Mouse (Mus musculus): ENCODE measurements around the gene Catsperz.
"Not testable (repeated sequence)": the region's sequence is repeated elsewhere in the genome, so short reads cannot be mapped to it uniquely, and the experiment has no call there.

Catsperz gene

DNA sequence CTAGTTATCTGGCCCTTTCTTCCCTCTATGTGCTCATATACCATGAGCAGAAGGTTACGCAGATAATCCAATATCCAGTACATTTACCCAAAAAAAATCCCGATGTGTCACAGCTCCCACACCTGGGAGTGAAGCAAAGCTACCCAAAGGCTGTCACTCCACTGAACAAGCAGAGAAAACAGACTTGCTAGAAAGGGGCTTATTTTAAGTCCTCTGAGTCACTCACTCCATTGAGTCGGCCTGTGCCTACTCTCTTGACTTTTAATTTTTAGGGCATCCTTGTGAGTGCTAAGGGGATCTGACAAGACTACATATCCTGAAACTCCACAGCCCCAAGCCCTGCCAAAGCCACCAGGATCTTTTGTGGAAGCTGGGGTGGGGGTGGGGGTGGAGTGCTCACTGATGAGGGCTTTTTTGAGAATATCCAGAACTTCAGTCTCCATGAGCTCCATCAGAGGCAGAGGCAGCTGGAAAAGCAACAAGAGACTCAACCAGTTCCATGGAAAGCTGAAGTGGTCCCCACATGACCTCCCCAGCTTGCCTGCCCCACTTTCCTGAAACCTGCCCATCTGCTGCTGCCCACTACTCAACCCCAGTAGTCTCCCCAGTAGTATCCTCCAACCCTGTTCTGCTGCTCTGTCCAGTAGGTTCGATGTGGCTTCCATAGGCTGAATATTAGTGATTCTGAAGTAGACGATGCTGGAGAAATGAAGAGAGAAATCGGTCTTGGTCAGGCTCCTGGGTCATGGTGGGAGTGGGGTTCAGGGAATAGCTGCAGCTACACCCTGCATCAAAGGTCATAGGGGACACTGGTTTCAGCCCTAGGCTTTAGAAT, 2.1 kb downstream of the Catsperz start:
- no peak for DNase-seq (ENCODE audit: low spot score)

DNA sequence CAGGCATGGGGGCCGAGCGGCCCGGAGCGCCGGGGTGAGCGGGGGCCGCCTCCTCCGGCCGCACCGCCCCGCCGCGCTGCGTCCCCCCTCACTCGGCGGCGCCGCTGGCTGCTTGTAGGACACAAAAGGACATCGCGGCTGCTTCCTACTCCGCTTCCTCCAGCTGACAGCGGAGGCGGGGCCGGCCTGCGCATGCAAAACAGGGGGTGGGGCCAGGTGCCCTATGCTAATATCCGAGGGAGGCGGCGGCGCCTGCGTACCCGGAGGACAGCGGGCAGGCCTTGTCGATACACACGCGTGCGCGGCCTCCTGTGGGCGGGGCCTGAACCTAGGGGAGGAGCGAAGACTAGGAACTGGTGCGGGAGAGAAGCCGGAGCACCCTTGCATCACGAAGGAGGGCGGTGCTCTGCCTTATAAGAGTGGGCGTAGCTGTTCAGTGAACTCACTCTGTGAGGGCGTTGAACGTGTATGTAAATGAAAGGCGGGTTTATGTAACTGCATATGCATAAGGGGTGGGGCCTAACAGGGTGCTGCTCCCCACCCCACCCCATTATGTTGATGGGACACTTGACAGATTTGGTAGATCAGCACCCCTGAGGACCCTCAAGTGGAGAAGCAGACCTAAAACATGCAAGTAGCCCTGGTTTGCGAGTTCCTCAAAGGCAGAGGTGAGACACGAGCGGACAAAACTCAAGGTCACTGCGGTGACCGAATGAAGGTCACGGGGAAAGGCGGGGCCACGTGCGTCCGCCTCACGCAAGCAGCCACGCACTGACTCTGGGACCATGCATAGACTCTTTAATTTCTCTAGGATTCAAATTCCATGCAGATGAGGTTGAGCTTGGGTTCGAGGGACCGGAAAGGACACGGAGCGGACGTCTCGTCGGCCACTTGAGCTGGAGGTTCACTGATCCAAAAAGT, 3.3 kb downstream of the Catsperz start, which contains the start of gene Esrra:
TSS of gene Esrra (minus strand) at position 167 of the 921 bp plus-strand sequence.
- peak; percentile 95 for DNase-seq (ENCODE audit: low spot score)

DNA sequence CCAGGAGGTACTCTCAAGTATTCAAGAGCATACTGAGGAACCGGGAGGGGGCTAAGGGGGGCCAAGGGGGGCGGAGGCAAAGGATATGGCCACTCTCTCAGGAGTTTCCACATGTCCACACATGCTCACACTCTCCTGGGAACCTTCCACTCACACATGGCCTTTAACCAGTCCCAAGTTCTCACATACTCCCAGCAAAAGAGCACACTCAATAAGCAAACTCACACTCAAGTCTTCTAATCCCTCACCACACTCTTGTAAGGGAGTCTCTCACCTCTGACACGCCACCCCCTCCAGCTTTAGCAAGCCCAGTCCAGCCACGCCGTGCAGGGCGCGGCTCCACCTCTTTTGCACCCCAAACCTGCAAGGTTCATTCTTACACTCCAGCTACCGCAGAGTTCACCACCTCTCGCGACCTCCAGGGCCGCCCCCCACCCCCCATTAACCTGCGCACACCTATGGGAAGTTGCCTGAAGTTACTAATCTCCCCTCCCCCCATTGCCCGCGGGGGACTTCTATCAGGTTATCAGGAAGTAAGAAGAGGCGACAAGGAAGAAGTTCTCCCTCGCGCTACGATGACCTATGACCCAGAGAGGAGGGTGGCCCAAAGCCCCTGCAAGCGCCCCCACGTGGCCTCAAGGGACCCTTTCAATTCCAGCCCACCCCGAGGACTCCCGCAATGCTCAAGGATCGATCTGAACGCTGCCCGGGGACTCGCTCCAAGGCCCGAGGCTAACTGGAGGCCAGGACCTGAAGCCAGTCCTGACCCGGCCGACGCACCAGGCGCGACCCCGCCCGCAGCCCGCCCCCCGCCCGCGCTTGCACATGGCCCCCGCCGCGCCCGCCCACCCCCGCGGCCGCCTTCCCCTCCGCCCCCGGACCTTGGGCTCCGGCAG, 4.2 kb downstream of the Catsperz start:
- no peak for DNase-seq (ENCODE audit: low spot score)

DNA sequence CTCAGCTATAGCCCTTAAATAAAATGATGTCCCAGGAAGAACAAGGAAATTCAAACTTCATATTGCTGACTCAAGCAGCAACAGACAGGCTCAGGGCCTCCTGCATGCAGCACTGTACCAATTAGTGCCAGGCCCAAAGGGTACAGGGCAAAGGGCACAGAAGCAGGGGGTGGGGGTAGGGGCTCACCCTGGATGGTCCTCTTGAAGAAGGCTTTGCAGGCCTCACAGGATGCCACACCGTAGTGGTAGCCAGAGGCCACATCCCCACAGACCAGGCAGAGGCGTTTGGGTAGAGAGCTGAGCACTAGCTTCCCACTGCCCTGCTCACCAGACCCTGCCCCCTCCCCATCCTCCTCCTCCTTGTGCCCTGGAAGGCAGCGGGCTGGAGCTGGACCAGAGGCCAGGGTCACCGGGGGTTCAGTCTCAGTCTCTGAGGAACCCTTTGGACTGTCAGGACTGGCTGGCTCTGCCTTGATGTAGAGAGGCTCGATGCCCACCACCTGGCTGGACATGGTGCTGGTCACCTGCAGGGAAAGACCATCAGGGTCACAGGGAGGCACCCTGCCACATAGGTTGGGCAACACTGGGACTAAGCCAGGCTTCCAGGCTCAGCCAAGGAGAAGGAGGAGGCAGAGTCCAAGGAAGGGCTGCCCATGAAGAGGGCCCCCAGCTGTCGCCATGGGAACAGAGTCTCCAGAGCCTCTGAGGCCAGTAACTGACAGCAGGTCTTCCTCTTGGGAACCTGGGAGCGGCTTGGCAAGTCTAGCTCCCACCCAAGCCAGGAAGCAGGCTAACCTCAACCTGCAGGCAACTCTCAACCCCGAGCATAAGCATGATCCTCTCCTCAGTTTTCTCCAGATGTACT, 5.1 kb downstream of the Catsperz start:
- DNase-seq (ENCODE audit: low spot score): no peak

DNA sequence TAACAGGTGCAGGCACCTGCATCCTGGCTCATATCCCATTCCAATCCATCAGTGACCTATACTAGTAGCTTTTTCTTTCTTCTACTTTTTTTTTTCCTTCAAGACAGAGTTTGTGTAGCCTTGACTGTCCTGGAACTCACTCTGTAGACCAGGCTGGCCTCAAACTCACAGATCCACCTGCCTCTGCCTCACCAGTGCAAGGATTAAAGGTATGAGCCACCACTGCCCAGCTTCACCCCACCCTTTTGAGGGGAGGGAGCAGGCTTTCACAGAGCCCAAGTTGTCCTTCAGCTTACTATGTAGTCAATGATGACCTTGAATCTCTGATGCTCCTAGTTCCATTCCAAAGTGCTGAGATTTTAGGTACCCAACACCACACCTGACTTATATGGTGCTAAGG, 5.7 kb downstream of the Catsperz start:
- DNase-seq (ENCODE audit: low spot score): no peak

DNA sequence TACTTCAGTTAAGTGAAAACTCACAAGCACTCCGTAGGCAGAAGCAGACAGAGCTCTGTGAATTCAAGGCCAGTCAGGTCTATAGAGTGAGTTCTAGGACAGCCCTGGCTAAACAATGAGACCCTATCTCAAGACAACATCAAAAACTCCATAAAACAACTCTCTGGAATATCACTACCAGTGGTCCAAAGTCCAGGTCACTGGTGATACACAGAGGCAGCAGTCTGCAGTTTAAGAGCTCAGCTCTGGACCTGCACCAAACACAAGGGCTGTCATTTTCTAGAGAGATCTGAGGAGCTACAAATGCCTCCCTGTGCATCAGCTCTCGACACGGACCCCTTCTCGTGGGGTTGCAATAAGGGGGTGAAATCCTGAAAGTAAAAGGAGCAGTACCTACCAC, 6.9 kb downstream of the Catsperz start:
- DNase-seq (ENCODE audit: low spot score): no peak

DNA sequence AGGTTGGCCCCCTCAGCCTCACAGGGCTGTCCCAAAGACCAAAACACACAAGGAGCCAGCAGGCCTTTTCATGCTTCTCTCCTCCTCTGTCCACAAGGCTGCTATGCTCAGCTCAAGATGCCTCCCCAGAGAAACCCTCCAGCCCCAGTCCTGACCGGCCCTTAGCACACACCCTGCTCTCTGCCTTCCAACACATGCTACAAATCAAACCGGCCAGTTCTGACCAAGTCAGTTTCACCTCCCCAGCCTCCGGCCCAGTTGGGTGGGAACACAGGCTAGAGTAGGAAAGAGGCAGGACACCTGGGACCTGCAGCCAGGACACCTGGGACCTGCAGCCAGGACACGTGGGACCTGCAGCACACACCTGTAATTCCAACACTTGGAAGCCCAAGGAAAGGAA, 8.7 kb downstream of the Catsperz start:
- no peak for DNase-seq (ENCODE audit: low spot score)

DNA sequence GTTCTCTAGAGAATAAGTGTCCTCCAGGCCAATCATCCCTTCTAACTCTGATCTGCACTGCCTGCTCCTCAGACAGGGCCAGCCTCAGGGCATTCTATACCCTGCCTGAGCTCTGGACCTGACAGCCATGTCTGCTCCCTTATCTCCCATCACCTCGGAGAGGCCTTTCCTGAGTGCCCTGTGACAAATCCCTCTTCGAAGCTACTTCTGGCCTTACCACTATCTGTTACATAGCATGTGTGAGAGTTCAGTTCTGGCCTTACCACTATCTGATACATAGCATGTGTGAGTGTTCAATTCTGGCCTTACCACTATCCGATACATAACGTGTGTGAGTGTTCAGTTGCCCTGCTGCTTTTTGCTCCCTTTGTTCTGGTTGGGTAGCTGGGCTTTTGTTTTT, 9.9 kb downstream of the Catsperz start:
- no peak for DNase-seq (ENCODE audit: low spot score)

DNA sequence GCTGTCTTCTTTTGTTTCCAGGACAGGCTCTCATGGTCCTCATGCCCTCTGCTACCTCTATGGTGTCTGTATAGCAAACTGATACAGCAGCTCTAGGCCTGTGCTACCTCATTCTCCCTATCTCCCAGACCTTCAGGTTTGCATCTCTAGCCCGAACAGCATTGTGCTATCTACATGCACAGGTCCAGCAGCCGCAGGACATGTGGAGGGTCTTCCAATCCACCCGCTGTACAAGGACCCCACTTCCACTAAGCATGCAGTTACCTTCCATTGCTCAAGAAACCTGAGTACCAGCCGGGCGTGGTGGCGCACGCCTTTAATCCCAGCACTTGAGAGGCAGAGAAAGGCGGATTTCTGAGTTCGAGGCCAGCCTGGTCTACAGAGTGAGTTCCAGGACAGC, 10.6 kb downstream of the Catsperz start:
- no peak for DNase-seq (ENCODE audit: low spot score)

DNA sequence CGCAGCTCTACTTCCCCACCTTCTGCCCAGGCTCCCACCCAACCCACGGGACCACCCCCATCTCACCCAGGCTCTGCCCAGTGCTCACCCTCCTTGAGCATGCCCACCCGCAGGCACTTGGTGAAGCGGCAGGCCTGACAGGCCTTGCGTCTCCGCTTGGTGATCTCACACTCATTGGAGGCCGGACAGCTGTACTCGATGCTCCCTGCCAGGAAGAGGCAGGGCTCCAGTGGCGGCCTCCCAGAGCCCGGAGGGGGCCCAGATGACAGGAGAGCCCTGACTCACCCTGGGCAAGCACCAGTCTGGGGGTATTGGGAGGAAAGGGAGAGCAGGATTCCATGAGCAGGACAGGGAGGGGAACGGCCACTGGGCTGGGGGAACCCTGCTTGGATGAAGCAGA, 11.2 kb downstream of the Catsperz start:
- no peak for DNase-seq (ENCODE audit: low spot score)

DNA sequence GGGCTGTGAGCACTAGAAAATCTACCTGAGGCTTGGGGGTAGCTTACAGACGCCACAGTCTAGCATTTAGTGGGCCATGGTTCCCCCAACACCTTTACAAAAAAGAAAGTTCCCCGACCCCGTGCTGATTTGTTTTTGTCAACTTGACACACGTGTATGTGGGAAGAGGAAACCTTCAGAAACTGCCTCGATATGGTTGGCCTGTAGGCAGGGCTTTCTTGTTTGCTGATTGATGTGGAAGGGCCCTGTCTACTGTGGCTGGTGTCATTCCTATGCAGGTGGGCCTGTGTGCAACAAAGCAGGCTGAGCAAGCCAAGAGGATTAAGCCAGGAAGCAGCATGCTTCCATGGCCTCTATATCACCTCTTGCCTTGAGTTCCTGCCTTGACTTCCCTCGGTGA, 12.1 kb downstream of the Catsperz start:
- DNase-seq (ENCODE audit: low spot score): no peak

DNA sequence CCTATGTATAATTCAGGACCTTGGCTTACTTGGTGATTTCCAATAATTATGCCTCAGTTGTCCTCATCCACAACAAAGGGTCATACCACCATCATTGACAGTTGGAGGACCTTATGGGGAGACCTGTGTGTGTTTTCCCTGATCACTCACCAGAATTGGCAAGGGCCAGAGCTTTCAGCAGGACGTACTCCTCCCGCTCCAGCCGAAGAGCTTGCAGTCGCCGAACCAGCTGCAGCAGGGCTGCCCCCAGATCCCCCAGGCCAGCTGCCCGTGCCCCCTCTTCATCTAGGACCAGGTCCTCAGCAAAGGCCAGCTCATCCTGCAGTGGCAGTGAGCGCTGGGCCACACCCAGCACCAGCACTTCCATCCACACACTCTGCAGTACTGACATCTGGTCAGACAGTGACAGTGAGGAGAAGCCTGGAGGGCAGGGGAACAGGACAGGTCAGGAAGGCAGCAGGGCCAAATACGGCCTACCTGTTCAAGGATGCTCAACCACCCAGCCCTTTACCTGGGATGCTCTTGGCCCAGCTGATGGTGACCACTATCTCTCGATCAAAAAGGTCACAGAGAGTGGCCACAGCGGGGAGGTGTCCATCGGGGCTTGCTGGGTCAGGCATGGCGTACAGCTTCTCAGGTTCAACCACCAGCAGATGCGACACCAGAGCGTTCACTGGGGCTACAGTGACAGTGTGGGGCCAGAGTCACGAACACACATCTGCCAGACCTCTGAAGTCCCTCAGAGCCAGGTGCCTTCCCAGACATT, 12.8 kb downstream of the Catsperz start:
- no peak for DNase-seq (ENCODE audit: low spot score)

DNA sequence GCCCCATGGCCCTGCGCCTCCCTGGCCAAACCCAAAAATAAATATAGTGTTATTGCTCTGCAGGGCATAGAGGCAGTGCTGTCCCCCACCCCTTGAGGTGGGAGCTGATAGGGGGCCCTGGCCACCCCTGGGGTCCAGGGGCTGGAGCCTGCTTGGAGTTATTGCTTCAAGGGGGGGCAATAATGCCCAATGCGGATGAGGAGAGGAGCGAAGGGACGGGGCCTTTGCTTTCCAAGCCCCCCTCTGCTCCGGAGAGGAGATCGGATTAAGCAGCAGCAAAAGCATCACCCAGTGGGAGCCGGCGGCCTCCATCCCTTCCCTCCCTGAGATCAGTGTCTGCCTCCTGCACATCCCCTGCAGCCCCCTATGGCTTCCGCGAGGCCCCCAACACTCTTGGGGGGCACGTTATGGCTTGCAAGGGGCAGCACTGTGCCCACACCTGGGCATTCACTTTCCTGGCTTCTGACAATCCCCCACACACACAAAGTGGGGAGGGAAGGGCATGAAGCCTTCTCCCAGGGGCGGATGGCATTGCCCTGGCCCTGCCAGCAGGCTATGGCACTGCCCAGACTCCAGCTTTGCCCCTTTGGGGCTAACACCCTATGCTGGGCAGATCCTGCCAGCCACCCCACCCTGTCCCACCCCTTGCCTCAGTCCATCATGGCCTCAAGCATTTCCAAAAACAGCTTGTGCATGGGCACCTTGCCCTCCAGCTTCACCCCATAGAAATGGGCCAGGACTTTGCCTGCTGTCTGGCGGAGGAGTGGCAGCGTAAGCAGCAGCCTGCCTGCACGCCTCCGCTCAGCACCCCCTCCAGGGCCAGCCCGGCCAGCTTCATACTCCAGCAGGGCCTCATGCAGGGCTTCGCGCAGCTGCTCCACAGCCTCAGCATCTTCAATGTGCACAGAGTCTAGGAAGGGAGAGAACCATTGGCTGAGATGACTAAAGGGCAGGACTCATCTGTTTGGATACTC, 13.8 kb downstream of the Catsperz start:
- no peak for DNase-seq (ENCODE audit: low spot score)

DNA sequence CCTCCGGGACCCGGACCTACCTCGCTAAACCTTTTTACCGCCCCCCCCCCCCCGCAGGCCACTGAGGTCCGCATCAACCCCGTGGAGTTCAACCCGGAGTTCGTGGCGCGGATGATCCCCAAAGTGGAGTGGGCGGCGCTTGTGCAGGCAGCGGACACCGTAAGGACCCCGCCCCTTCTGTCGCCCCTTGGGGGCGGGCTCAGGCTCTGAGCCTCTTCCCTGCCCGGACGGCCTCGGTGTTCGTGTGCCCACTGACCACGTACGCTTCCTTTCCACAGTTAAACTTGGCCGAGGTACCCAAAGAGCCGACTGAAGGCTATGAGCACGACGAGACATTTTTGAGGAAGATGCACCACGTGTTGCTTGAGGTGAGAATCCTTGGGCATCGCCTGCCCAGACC, 14.9 kb downstream of the Catsperz start:
- DNase-seq (ENCODE audit: low spot score): not testable (repeated sequence)

DNA sequence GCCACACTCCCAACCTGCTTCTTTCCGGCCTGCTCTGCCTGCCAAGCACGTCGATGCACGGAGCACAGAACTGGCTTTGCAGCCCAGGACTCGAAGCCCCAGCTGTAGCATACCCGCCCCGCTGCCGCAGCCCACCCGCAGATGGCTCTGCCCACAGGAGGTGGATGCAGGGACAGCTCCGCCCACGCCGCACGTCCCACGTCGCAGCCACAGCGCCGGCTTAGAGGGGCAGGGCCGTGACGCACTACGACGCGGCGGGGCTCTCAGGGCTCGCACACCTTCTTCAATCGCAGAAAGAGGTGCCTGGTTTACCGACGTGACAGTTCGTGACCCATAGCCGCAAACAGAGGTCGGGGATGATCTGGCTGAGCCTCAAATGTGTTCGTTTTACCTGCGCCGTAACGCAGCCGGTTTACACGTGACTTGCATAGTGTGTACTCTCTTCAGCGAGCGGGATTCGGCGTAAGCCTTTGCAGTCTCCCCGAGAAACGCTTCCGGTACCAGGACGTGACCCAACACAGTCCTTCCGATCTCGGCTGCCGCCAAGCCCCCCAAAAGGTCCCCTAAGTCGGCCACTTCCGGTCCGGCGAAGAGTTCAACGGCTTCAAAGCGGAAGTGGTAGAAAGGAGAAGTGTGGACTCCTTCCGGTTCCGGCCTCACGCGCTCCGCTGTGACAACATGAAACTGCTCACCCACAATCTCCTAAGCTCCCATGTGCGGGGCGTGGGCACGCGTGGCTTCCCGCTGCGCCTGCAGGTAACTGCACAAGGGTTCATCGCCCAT, 15.5 kb downstream of the Catsperz start, which contains the start of the genes Trmt112 and Prdx5:
TSS of gene Trmt112 (plus strand) at position 192 of the 783 bp plus-strand sequence.
TSS of gene Prdx5 (minus strand) at position 600 of the 783 bp plus-strand sequence.
- DNase-seq (ENCODE audit: low spot score): peak; percentile 60

DNA sequence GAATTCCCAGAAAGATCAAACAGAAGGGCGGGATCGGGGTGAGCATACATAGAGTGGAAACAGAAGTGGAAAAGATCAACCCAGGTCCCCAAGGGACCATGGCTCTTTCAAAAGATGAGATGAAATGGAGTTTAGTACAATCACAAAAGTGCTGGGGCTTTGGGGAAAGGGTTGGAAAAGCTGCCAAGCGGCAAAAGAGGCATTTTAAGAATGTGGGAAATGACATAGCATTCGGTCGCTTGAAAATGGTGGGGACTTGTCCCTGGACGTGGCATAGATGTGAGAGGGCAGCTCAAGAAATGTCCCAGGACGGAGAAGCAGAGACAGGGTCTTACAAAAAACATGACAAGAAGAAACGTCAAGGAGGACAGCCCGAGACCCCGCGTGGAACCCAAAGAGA, 16.2 kb downstream of the Catsperz start:
- no peak for DNase-seq (ENCODE audit: low spot score)

DNA sequence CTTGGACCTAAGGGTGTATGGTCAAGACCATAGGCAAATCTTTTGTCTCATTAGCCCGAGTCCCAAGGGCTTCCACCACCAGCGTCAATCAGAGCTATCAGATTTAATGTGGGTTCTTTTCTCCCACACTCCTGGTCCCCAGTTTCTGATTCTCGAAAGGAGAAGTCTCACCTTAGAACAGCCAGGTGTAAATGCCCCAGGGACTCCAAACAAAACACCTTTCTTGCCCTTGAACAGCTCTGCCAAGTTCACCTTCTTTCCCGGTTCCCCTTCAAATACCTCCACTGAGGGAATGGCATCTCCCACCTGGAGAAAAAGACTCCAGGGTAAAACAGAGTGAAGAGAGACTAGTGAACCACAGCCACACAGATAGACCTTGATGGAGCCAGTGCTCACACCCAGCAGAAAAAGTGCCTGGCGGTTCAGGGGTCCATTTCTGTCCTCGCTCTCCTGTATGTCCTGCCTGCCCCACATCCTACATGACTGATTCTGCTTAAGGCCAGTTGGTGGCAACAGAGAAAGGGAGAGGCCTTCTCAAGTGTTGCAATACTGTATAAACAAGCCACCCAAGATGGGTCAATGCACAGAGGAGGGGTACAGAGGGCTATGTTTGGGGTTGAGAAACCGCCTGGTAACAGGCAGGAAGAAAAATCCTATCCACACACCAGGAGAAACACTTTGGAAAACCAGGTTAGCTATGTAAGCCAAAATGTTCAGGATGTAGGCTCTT, 17.2 kb downstream of the Catsperz start:
- DNase-seq (ENCODE audit: low spot score): no peak

Measured in ovary, postnatal 10 days (tissue).